Mouse (Mus musculus) liver, adult 2 months (tissue): ENCODE measurements around the gene Wrb. TPM values are rescaled to one million over a fixed set of nuclear protein-coding genes. Genes with fewer than 3 reads are reported as not detected.
A peak's percentile ranks its signal among the peaks of the same experiment; 100 is the strongest.

Source experiments
- DNase-seq: peaks from one replicate; pipeline ENCODE4 v3.0.0-alpha.2; 2011; ENCODE audit warnings: low read depth, low spot score; ENCODE audit errors: extremely low read depth
- H3K27ac ChIP-seq: fragments of 200-500 bp; replicated peaks from 2 replicates; pipeline ENCODE4 v1.5.1; 2012; ENCODE audit warnings: low read depth, mild to moderate bottlenecking, control low read depth, inconsistent platforms, low read length; ENCODE audit not compliant: insufficient read depth
- H3K27me3 ChIP-seq: fragments of 200-500 bp; 2 replicates; pipeline ENCODE4 v1.6.1; 2012; ENCODE audit warnings: mild to moderate bottlenecking, moderate library complexity, low read length, inconsistent platforms; ENCODE audit not compliant: control insufficient read depth, insufficient read depth
- H3K36me3 ChIP-seq: fragments of 200-500 bp; 2 replicates; pipeline ENCODE4 v1.6.1; 2012; ENCODE audit warnings: low read length, inconsistent platforms; ENCODE audit not compliant: control insufficient read depth, insufficient read depth
- H3K4me1 ChIP-seq: fragments of 200-500 bp; 2 replicates; pipeline ENCODE4 v1.6.1; 2011; ENCODE audit warnings: low read length; ENCODE audit not compliant: control insufficient read depth, insufficient read depth
- H3K4me3 ChIP-seq: fragments of 200-500 bp; 2 replicates; pipeline ENCODE4 v1.5.1; 2011; ENCODE audit warnings: low read depth, mild to moderate bottlenecking, control low read depth, low read length, moderate library complexity; ENCODE audit not compliant: insufficient read depth
- H3K79me2 ChIP-seq: fragments of 200-500 bp; 2 replicates; pipeline ENCODE4 v1.6.1; 2012; ENCODE audit warnings: inconsistent platforms, mild to moderate bottlenecking, low read length, moderate library complexity; ENCODE audit not compliant: control insufficient read depth, insufficient read depth
- H3K9ac ChIP-seq: fragments of 200-500 bp; 2 replicates; pipeline ENCODE4 v1.6.1; 2012; ENCODE audit warnings: low read depth, mild to moderate bottlenecking, control low read depth, inconsistent platforms, low read length
- CTCF ChIP-seq: fragments of 200-500 bp; IDR thresholded peaks from 2 replicates; pipeline ENCODE4 v1.5.1; 2011; ENCODE audit warnings: low read depth, low read length, control low read depth
- POLR2A ChIP-seq: fragments of 200-500 bp; IDR thresholded peaks from 2 replicates; pipeline ENCODE4 v1.6.1; 2011; ENCODE audit warnings: low read length, control low read depth; ENCODE audit not compliant: insufficient read depth; ENCODE audit errors: extremely low read depth
- WGBS: fragments of 180-500 bp; shearing (Covaris S2); methylation state at CpG from one replicate; pipeline ENCODE4 v1.1.7; 2018; 5-methylcytosine and 5-hydroxymethylcytosine counted together
- polyA plus RNA-seq: library from polyadenylated mRNA; depleted of rRNA; stranded (reverse); fragments of >200 nt; gene quantifications from 2 replicates; pipeline ENCODE4 v1.2.3, GENCODE M21; 2012
- total RNA-seq: library from RNA; depleted of rRNA; stranded (reverse); fragments of >200 nt; gene quantifications from 2 replicates; pipeline ENCODE4 v1.2.3, GENCODE M21; 2014

Gene Wrb
- total and polyA plus RNA-seq, 2 experiments, result 4.6 to 14.0 TPM

GRCm38 (mm10) chr16:96151551-96151950 lies 6.3 kb downstream of the Wrb start:
- H3K9ac ChIP-seq, result no peak overlapping the region
- no peak overlapping the region for H3K27ac ChIP-seq
- no peaks in the 10 kb centered on the region for H3K27me3 ChIP-seq
- 19% methylated on average over 9 of the region's 9 CpGs for WGBS
- peak; percentile 95 for TF ChIP-seq CTCF
- no peak for TF ChIP-seq POLR2A
- H3K4me1 ChIP-seq, result no peaks in the 10 kb centered on the region
- H3K4me3 ChIP-seq, result no peak overlapping the region
- peak; percentile 13 for DNase-seq
- no peaks in the 10 kb centered on the region for H3K79me2 ChIP-seq
- no peaks in the 10 kb centered on the region for H3K36me3 ChIP-seq

GRCm38 (mm10) chr16:96154476-96154875 lies 9.3 kb downstream of the Wrb start:
- no peak overlapping the region for H3K4me3 ChIP-seq
- H3K27ac ChIP-seq, result no peak overlapping the region
- TF ChIP-seq CTCF, result no peak
- TF ChIP-seq POLR2A, result no peak
- H3K9ac ChIP-seq, result no peak overlapping the region
- no peak for DNase-seq
- WGBS, result 91% methylated on average over 2 of the region's 2 CpGs
- peaks cover 3% of the 10 kb centered on the region; the same call in 1 of the 2 replicates for H3K27me3 ChIP-seq
- H3K79me2 ChIP-seq, result no peaks in the 10 kb centered on the region
- no peaks in the 10 kb centered on the region for H3K4me1 ChIP-seq
- no peaks in the 10 kb centered on the region for H3K36me3 ChIP-seq

- peaks cover 3% of the 10 kb centered on the region; the same call in 1 of the 2 replicates for H3K27me3 ChIP-seq
- no peak overlapping the region for H3K4me3 ChIP-seq
- TF ChIP-seq POLR2A (no peak), CTCF (no peak)
- DNase-seq, result no peak
- no peaks in the 10 kb centered on the region for H3K4me1 ChIP-seq
- H3K79me2 ChIP-seq, result no peaks in the 10 kb centered on the region
- WGBS, result 93% methylated on average over 8 of the region's 8 CpGs
- H3K9ac ChIP-seq, result no peak overlapping the region
- no peak overlapping the region for H3K27ac ChIP-seq
- H3K36me3 ChIP-seq, result no peaks in the 10 kb centered on the region
These were observed 10.8 kb downstream of the Wrb start for GRCm38 (mm10) chr16:96156019-96156418.

GRCm38 (mm10) chr16:96157171-96157570 lies 12.0 kb downstream of the Wrb start:
- no peak for DNase-seq
- WGBS, result 89% methylated on average over 11 of the region's 11 CpGs
- TF ChIP-seq CTCF (no peak), POLR2A (no peak)
- Histone ChIP-seq H3K9ac (no peak overlapping the region), H3K4me1 (no peaks in the 10 kb centered on the region), H3K4me3 (no peak overlapping the region), H3K27ac (no peak overlapping the region), H3K36me3 (no peaks in the 10 kb centered on the region), H3K27me3 (peaks cover 3% of the 10 kb centered on the region; the same call in 1 of the 2 replicates), H3K79me2 (no peaks in the 10 kb centered on the region)

- Histone ChIP-seq H3K27me3 (peaks cover 3% of the 10 kb centered on the region; the same call in 1 of the 2 replicates), H3K9ac (peak overlapping the region; percentile 77; the same call in 1 of the 2 replicates), H3K36me3 (no peaks in the 10 kb centered on the region), H3K79me2 (no peaks in the 10 kb centered on the region), H3K4me3 (peak overlapping the region; percentile 54; the same call in 1 of the 2 replicates), H3K27ac (no peak overlapping the region), H3K4me1 (no peaks in the 10 kb centered on the region)
- 84% methylated on average over 12 of the region's 12 CpGs for WGBS
- DNase-seq, result no peak
- TF ChIP-seq POLR2A (no peak), CTCF (no peak)
These were observed 13.4 kb downstream of the Wrb start for GRCm38 (mm10) chr16:96158511-96159080.

GRCm38 (mm10) chr16:96159091-96159731 lies 14.0 kb downstream of the Wrb start:
- WGBS, result 5% methylated on average over 67 of the region's 67 CpGs
- no peak for DNase-seq
- H3K36me3 ChIP-seq, result no peaks in the 10 kb centered on the region
- H3K79me2 ChIP-seq, result no peaks in the 10 kb centered on the region
- TF ChIP-seq CTCF (peak; percentile 29; the same call in 1 of the 2 replicates), POLR2A (no peak)
- peak overlapping the region; percentile 77 for H3K9ac ChIP-seq
- H3K27me3 ChIP-seq, result peaks cover 3% of the 10 kb centered on the region; the same call in 1 of the 2 replicates
- peak overlapping the region; percentile 54; the same call in 1 of the 2 replicates for H3K4me3 ChIP-seq
- no peak overlapping the region for H3K27ac ChIP-seq
- H3K4me1 ChIP-seq, result no peaks in the 10 kb centered on the region
